ENCODE assay signal across 8 mouse cellular contexts in genomic region chr11:4134986-4135935, GRCm38 (mm10). TPM values are rescaled to one million over a fixed set of nuclear protein-coding genes. Genes with fewer than 3 reads are reported as not detected.
DNase-seq lines count a peak whose midpoint lies in the region; ATAC-seq and TF ChIP-seq lines count a peak whose summit lies in the region.

TSS of gene Rnf215 (plus strand) at chr11:4135202.

- WGBS in bone marrow, adult 2 months: 2% methylated on average over 62 of the region's 66 CpGs
- 2% methylated on average over 65 of the region's 66 CpGs for WGBS in embryonic facial prominence, embryonic 15.5 days
- 2% methylated on average over 62 of the region's 66 CpGs for WGBS in kidney, embryonic 14.5 days

- peak; percentile 91 for DNase-seq in 416B (ENCODE audit: low read depth)
- DNase-seq in heart, adult 9 months (ENCODE audit: low spot score in 2 of 2): peak; percentile 89
- DNase-seq in liver: peak; percentile 96
- peak; percentile 90 to 97 for DNase-seq in spleen, postnatal 4 days (ENCODE audit: low spot score in 2 of 2)

- H3K9me3 ChIP-seq in embryonic facial prominence, embryonic 15.5 days (replicated peaks): no peaks in the 10 kb centered on the region
- peaks cover 3% of the 10 kb centered on the region; the same call in 1 of the 2 replicates for H3K9me3 ChIP-seq in kidney, embryonic 14.5 days (ENCODE audit: control insufficient read depth, low read length)

- H3K36me3 ChIP-seq in embryonic facial prominence, embryonic 15.5 days: peaks cover 18% of the 10 kb centered on the region
- H3K36me3 ChIP-seq in kidney, embryonic 14.5 days (ENCODE audit: control insufficient read depth, insufficient read depth, low read length): peaks cover 19% of the 10 kb centered on the region

- H3K27me3 ChIP-seq in embryonic facial prominence, embryonic 15.5 days: no peaks in the 10 kb centered on the region
- H3K27me3 ChIP-seq in kidney, embryonic 14.5 days (ENCODE audit: control insufficient read depth, insufficient read depth, low read length): no peaks in the 10 kb centered on the region

- peak; percentile 89 for ATAC-seq in embryonic facial prominence, embryonic 15.5 days (ENCODE audit: insufficient number of reproducible peaks, low FRiP score, low TSS enrichment, low read depth)
- peak; percentile 89 for ATAC-seq in kidney, embryonic 14.5 days (ENCODE audit: low FRiP score, low TSS enrichment)
- ATAC-seq in monocyte, adult 5-6 weeks (replicated peaks; ENCODE audit: insufficient number of reproducible peaks, low FRiP score, low TSS enrichment, poor library complexity, severe bottlenecking): peak; percentile 60

- no peaks in the 10 kb centered on the region; the same call in 1 of the 2 replicates for H3K4me1 ChIP-seq in bone marrow, adult 2 months (ENCODE audit: control insufficient read depth, insufficient read depth, low read length)
- peaks cover 22% of the 10 kb centered on the region for H3K4me1 ChIP-seq in embryonic facial prominence, embryonic 15.5 days
- peaks cover 7% of the 10 kb centered on the region; the same call in 1 of the 2 replicates for H3K4me1 ChIP-seq in kidney, embryonic 14.5 days (ENCODE audit: control insufficient read depth, insufficient read depth, low read length)

- H3K4me2 ChIP-seq in embryonic facial prominence, embryonic 15.5 days (replicated peaks): peak within 1 kb of the TSS; percentile 67
- H3K4me2 ChIP-seq in kidney, embryonic 14.5 days (replicated peaks; ENCODE audit: low read depth, low read length): peak within 1 kb of the TSS; percentile 84

- peak within 1 kb of the TSS; percentile 96 for H3K4me3 ChIP-seq in bone marrow, adult 2 months (replicated peaks; ENCODE audit: control insufficient read depth, low read depth, low read length)
- H3K4me3 ChIP-seq in embryonic facial prominence, embryonic 15.5 days (replicated peaks): peak within 1 kb of the TSS; percentile 85
- H3K4me3 ChIP-seq in kidney, embryonic 14.5 days (ENCODE audit: low read length): peak within 1 kb of the TSS; percentile 89

- TF ChIP-seq CTCF in bone marrow, adult 2 months (IDR thresholded peaks at IDR 0.05; ENCODE audit: control insufficient read depth, insufficient read depth, low read length): peak; percentile 64

- H3K27ac ChIP-seq in bone marrow, adult 2 months (ENCODE audit: control insufficient read depth, insufficient read depth, low read depth, low read length, poor library complexity): peak within 1 kb of the TSS; percentile 94
- peak within 1 kb of the TSS; percentile 80 for H3K27ac ChIP-seq in embryonic facial prominence, embryonic 15.5 days (replicated peaks)
- peak within 1 kb of the TSS; percentile 69; the same call in 1 of the 2 replicates for H3K27ac ChIP-seq in kidney, embryonic 14.5 days (ENCODE audit: low read depth, low read length)

- peak; percentile 64; the same call in 1 of the 2 replicates for TF ChIP-seq POLR2A in bone marrow, adult 2 months (IDR thresholded peaks at IDR 0.05; ENCODE audit: borderline replicate concordance, control insufficient read depth, low read depth, low read length)

- peak within 1 kb of the TSS; percentile 94 for H3K9ac ChIP-seq in embryonic facial prominence, embryonic 15.5 days
- H3K9ac ChIP-seq in kidney, embryonic 14.5 days (ENCODE audit: low read depth, low read length): peak within 1 kb of the TSS; percentile 94

RNA-seq across cellular contexts. Expression of gene Rnf215, which starts in this region (rescaled TPM):
- polyA plus RNA-seq in bone marrow, adult 2 months (2011; ENCODE audit: insufficient read depth, insufficient read length, low replicate concordance, missing spikeins): 8.5 and 10.5 TPM in 2 replicates
- 38.2 and 39.7 TPM in 2 replicates for polyA plus RNA-seq in embryonic facial prominence, embryonic 15.5 days (2015; fragmentation: Nextera tagmentation; extraction: Ambion mirVana)
- polyA plus RNA-seq in kidney, embryonic 14.5 days (2014; fragmentation: Nextera tagmentation; extraction: Ambion mirVana): 21.0 and 28.3 TPM in 2 replicates
- total RNA-seq in monocyte, adult 5-6 weeks (2017): 24.5 to 32.4 TPM (median 30.3 TPM) in 3 replicates

Comparison
In these comparisons a context has a peak if more than half of its experiments do, and no peak if none do; other contexts are left out.
1. Peak in every context shown above with its lines: DNase-seq, ATAC-seq, H3K4me3 ChIP-seq and H3K27ac ChIP-seq.